Mouse (Mus musculus): ENCODE data around the gene Cep170b.

Gene Cep170b

DNA sequence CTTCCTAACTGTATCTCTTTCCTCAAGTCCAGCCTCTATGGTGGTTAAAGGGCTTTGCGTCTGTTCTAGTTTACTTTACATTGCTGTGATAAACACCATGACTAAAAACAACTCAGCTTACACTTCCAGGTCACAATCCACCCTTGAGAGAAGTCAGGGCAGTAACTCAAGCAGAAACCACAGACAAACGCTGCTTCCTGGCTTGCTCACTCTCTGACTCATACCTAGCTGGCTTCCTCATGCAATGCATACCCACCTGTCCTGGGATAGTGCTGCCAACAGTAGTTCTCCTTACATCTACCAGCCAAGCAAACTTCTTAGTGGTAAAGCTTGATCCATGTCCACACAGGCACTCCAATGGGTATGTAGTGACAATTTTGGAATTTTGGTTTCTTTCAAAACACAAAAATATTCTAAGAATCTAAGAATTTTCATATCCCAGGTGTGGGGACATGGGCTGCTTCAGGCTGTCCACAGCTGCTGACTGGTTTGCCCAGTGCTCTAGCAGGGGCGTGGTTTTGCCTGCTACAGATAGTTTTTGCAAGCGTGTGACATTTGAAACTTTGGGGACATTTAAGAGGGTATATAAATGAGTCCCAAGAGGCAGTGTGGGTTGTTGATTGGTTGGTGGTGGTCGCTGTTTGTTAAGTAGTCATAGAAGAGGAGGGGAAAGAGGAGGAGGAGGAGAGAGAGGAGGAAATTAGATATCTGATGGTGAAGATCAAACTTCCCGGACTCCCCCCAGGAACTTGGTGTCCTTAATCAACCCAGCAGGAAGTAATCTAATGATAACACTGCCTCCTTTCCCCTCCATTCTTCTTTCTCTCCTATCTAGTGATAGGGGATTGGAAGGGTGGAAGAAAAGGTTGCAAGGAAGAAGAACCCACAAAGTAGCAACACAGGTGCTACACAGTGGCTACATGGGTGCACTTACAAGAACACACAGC, 17.6 kb upstream of the Cep170b start:
- in situ Hi-C loops (cut with MboI) = no loop called here

DNA sequence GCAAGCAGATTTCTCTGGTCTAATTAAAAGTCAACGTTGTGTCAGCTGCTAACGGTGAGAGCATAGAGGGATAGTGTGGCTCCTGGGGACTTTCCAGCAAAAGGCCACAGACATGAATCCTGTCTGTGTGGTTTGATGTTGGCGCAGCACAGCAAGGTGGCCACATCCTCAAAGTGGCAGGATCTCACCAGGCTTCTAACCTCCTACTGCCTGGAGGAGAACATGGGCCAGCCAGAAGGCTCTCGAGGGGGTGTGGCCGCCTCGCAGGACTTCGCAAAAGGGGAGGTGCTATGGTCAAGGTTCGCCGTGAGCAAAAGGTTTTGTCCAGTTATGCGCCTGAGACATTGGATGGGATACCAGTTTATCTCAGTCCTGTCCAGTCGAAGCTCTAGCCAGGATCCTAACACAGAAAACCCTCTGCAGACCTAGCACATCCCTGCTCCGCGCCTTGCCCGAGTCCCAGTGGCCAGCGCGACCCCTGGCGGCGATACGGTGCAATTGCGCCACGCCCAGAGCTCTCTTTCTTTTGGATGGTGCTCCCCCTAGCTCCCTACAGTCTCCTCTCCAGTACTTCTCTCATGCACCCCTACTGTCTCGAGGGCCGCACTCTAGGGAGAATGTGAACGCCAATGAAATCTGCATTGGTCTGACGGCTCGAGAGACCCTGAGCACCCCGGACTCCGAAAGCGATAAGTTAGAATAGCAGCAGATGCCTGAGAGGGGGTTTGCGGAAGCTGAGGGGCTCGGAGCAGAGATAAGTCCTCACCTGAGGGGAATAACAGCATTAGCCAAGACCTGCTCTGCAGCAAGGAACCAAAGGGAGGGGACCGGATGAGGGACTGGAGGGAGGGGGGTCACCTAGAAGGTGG, 13.3 kb upstream of the Cep170b start:
- in situ Hi-C loops (cut with MboI) = loop anchor here (5.0 kb wide), 1 partner anchor 55 kb away; no protein-coding TSS in a partner anchor

DNA sequence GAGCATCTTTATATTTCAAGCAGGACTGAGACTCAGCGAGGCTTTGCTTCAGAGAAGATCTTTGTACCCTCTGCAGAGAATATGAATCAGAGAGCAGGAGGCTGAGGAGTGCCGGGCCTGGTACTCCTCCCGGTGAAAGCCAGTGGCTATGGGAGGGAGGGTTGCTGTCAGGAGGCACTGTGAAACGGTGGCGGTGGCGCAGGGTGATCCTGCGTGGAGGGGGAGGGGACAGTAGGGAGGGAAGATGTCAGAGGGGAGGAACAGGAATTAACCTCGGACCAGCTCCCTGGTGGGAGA, 12.7 kb upstream of the Cep170b start:
- in situ Hi-C loops (cut with MboI) = loop anchor here (5.0 kb wide), 1 partner anchor 55 kb away; no protein-coding TSS in a partner anchor

DNA sequence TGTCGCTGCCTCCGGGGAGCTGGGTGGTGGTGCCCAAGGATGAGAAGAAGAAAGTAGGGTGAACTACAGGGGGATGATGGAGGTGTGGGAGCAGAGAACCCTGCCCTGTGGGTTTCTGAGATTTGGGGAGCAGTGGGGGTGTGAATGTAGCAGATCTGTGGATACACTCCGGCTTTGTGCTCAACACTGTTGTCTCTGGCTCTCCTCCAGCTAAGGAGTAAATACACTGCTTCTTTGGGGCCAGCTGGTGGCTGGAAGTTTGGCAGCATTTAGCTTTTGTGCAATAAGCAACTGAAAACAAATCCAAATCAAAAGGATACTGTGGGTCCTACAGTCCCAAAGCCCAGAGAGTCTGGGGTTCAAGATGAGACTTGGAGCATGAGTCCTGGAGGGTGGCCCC, 6.3 kb upstream of the Cep170b start:
- in situ Hi-C loops (cut with MboI) = no loop called here

DNA sequence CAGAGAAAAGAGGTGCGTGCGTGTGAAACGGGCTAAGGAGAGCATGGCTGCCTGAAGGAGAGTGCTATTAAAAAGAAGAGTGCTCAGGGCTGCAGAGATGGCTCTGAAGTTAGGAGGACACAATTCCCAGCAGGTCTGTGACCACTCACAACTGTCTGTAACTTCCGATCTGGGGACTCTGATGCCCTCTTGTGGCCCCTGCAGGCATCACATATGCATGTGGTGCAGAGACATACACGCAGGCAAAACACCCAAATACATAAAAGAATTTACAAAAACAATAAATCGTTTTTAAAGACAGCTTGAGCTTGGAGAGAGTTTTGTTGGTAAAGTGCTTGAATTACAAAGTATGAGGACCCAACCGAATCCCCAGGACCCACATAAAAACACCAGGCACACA, 3.1 kb upstream of the Cep170b start:
- in situ Hi-C loops (cut with MboI) = no loop called here

DNA sequence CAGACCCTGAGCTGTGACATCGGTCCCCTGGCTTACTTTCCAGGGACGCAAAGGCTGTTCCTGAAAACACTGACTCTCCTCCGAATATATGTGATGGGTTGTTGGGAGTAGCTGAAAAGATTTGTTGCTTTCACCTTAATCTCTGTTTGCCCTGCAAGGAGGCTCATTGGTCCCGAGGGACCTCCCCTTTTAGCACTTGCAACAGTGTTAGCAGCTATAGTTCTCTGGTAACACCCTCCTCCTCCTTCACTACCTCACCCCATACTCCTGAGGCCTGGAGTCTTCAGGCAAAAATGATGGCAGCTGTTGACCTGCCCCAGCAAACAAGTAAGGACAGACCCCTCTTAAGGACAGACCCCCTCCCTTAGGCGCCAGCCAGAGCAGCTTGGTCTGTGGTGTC, 1.3 kb upstream of the Cep170b start:
- in situ Hi-C loops (cut with MboI) = no loop called here

DNA sequence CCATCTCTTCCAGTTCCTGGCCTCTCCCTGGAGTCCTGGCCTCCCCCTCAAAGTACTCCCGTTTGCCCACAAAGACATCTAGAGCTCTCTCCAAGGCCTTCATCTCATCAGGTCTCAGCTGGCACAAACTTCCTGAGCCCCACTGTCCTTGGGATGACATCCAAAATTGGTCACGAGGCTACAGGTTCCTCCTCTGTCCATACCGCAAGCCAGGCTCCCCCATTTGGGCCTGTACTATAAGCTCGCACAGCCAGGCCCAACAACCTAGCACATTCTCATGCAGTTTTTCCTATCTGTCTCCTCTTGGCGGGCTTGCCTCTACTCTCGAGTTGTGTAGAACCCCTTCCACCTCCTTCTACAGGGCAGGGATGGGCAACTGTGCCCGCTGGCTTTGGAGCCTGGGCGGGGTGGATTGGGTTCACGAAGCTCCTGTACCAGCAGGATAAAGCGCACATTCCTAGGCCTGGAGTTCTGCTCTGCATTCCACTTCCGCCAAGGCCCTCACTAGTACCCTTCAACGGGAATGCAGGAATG, 702 bp downstream of the Cep170b start:
- in situ Hi-C loops (cut with MboI) = no loop called here

DNA sequence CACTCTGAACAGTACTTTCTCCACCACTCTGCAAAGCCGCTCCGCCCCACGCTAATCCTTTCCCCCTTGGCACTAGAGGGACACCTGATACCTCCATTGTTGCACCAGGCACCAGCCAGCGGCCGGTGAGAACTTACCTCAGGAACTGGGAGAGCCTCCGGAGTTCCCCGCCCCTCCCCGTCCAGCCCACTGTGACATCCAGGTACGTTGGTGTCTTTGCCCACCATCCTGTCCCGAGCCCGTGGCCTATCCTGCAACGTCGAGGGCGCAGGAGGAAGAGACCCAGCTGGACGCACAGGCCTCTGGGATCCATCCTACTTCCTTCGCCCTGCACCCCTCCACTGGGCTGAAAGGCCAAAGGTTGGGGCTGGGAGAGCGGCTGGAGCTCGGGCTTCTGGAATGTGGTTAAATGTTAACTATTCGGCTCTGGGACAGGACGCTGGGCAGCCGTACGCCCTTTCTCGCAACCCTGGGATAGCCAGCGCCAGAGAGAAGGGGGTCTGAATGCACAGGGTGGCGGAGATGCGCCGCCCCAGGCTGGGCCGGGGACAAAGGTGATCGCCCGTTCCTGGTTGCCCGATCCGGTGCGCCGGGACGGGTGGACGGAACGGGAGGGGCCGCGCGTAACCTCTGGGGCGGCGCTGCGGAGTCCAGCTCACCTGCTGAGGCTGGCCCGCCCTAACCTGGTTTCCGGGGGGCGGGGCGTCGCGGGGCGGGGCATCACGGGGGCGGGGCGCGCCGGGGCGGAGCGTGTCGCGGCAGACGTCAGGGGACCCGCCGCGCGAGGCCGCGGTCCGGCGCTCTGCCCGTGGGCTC, 1.4 kb downstream of the Cep170b start:
- in situ Hi-C loops (cut with MboI) = no loop called here

DNA sequence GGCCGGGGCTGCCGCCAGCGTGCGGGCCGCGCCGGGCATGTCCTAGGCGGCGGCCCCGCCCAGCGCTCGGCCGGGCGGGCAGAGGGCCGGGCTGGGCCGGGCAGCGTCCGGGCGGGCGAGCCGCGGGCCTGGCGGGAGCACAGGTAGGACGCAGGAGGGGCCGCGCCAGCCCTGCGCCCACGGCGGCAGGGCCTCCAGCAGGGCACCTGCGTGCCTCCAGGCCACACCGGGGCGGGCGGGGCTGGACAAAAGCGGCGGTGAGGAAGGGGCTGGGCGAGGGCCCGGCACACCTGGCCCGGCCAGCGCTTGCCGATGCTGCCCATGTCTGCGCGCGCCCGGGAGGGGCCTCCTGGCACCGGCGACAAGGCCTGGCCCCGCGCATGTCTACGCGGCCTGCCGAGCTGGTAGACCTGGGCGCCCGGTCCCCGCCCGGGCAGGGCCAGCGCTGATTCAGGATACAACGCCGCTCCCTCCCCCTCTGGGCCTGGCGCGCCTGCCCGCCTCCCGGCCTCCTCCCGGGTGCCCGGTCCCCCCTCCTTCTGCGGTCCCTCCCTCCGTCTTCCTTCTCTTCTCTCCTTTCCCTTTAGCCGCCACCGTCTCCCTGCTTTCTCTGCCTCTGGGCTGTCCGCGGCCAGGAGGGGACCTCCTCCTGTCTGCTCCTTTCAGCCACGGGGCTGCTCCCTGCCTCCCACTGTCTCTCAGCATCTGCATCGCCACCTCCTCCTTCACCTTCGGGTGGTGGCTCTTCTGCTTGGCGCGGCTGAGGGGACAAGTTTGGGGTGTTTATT, 2.2 kb downstream of the Cep170b start:
- in situ Hi-C loops (cut with MboI) = no loop called here

DNA sequence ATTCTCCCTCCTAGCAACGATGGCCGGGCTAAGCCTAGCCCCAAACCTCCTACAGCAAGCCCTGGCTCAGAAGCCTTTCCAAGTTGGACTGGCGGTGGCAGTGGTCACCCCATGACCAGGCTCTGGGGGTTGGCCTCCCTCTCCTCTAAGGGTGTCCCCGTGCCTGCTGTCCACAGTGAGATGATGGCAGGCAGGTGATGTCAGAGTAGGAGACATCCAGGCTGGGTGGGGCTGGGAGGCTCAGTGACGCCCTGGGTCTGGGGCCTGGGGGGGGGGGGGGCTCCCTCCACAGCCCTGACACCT, 2.7 kb downstream of the Cep170b start:
- in situ Hi-C loops (cut with MboI) = no loop called here

DNA sequence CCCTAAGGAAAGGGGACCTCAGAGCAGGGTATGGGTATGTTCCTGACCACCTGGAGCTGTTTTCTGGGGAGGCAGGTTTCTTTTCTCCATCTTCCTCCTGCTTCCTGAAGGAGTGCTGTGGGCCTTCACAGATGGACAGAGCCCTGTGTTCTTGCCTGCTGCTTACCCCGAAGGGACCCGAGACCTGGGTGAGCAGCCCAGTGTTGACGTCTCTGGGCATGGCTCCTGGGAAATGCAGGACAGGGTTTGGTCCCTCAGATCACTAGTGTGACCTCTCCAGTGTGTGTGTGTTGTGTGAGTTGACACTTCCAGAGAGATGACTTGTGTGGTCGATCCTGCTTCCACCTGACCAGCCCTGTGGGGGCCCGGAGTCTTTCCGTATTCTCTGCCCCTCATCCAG, 3.2 kb downstream of the Cep170b start:
- in situ Hi-C loops (cut with MboI) = no loop called here

DNA sequence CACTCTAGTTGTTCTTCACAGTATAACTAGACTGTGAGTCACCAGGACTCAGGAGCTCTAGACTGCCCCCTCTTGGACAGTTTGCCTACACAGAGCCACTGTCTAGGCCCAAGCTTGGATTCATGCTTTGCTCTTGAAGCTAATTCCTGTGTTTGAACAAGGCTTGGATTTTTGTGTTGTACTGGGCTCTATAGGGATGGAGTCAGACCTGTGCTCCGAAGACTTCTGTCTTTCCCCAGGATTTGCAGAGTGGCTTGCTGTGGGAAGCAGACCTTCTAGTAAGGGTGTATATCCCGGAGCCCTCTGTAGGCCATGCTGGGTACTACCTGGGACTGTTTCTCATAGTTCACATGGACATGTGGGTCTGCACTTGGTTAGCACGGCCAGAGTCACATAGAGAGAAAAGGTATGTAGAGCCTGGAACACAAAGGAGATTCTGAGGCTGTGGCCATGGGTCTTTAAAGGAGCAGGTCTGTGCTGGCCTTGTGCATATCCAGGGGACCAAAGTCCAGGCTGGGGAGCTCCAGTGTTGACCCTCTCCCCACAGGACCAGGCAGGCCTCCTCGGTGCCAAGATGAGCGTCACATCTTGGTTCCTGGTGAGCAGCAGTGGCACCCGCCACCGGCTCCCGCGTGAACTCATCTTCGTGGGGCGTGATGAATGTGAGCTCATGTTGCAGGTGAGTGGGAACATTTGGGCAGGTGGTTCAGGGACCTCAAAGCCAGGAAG, 4.0 kb downstream of the Cep170b start:
- in situ Hi-C loops (cut with MboI) = no loop called here

DNA sequence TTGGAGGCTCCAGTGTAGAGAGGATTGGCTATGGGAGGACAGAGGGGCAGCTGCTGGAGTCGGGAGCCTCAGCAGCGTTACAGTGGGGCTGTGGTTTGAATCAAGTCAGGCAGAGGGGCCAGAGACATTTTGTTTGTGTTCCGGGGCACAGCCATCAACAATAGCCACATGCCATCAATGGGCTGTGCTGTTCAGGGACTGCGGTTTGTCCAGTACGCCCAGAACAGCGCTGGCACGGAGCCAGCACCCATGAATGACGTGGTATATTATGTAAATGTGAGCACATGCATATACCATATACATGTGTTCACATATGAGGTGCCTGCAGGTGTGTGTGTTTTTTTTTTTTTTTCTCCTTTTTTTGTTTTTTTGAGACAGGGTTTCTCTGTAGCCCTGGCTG, 7.5 kb downstream of the Cep170b start:
- in situ Hi-C loops (cut with MboI) = no loop called here

DNA sequence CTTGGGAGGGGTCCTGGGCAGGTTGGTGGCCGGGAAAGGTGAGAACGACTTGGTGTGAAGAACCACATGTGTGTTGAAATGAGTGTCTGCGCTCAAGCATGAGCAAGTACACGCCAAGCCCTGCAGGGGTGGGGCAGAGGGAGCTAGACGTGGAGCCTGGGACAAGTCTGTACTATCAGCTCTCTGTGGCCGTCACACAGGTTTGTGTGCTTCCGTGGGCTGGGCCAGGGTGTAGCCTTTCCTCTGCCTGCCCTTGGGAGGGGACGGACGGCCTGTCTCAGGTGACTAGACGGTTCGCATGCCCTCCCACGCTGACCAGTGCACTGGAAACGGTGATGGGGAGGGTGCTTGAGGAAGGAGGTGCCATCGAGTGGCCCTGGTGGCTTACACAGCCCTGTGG, 10.6 kb downstream of the Cep170b start:
- in situ Hi-C loops (cut with MboI) = no loop called here

DNA sequence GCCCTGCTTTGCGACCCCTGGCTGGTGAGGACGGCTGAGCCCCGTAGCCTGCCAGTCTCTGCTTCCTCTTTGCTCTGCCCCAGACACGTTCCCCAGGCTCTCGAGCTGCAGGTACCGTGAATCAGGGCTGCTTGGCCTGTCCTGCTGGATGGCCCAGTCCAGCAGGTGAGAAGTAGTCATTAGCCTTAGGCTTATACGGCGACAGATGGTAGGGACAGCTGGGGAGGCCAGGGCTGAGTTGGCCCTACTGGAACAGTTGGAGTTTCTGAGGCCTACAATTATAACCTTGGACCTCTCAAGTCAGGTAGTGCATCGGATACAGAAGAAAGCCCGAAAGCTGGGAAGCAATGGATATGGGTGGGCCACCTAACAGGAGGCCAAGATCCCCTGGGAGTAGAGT, 12.3 kb downstream of the Cep170b start:
- in situ Hi-C loops (cut with MboI) = no loop called here

DNA sequence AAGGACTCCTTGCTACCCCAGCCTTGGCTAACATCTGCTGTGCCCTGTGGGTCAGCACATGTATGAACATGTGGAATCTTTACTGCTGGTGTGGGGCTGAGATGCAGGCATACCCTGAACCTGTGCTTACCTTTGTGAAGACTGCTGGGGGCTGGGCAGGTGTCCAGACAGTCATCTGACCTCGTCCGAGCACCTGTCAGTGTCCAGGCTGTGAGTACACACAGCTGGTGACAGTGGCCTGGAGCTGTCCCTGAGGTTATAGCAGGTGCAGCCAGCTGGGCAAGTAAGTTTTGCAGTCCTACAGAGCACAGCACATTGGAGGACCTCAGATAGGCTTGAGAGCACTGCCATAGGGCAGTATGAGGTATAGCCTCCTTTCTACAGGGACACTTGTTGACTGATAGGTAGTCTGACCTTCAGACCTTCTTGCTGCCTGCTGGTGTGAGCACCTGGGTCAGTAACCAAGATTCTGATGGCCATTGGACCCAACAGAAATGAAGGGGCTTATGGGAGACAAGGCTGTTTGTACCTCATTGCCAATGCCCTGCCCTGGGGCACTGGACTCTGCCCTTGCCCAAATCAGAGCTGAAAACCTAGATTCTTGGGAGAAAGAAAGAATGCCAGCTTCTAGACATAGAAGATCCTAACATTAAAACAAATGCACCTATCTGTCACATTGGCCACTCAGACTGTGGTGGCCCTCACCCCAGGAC, 14.0 kb downstream of the Cep170b start:
- in situ Hi-C loops (cut with MboI) = no loop called here

DNA sequence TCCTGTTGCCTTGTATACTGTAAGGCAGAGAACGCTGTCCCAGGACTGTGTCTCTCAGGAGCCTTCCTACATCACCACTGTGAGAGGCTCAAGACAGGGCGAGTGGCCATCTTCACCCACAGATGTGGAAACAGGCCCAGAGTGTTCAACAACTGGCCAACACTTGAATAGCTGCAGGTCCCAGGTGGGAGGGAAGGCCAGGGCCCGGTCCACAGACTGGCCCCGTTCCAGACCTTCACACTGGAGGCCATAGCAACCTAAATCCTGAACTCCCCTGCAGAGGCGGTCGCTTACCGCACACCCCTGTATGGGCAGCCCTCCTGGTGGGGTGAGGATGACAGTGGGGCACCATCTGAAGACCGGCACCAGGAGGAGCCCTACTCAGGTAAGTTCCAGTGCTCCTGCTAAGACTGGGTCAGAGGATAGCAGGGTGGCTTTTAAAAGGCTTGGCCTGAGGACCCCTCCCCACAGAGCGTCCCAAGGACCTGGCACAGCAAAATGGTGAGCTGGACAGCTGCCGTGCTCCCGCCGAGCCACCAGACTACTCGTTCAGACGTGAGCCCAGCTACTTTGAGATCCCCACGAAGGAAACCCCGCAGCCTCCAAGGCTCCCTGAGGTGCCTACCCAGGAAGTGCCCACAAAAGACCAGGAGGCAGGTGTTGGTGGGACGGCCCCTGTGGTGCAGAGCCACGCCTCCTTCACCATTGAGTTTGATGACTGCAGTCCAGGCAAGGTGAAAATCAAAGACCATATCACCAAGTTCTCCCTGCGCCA, 14.8 kb downstream of the Cep170b start:
- in situ Hi-C loops (cut with MboI) = no loop called here

DNA sequence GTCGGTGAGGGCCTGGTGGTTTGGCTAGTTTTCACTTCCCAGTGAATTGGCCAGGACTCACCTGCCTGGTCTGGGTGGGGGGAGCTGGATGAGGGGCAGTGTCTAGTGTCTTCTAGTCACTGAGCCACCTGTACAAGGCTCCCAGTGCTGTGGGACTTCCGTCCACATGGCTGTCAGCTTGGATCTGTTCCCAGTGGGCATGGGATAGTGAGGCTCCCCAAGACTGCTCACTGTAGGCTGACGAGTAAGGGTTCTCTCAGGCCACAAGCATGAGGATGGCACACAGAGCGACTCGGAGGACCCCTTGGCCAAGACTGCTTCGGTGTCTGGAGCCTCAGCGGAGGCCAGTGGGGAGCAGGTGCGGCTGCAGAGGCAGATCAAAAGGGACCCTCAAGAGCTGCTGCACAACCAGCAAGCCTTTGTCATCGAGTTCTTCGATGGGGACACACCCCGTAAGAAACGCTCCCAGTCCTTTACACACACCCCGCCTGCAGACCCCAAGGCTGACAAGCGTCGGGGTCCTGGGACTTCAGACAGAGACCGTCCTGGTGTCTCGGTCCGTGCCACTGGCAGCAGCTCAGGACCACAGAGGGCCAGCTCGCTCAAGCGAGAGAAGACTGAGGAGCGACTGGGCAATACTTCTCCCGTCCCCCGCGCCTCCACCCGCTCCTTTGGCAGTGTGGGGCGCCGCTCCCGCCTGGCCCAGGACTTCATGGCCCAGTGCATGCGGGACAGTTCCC, 15.8 kb downstream of the Cep170b start:
- in situ Hi-C loops (cut with MboI) = no loop called here

DNA sequence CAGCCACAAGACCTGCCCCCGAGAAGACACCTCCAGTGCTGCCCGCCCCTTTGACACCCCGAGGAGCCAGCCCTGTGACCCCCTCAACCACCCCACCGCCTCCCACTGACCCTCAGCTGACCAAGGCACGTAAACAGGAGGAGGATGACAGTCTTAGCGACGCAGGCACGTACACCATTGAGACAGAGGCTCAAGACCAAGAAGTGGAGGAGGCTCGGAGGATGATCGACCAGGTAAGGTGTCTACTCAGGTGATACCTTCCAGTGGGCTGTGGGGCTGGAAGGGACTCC, 16.3 kb downstream of the Cep170b start:
- in situ Hi-C loops (cut with MboI) = no loop called here

All from mature B cell (primary cell).